Mouse (Mus musculus) left cerebral cortex, postnatal 10 days (tissue): Measurements from ENCODE around the gene Ogfr. TPM values are rescaled to one million over a fixed set of nuclear protein-coding genes. Genes with fewer than 3 reads are reported as not detected.
A peak's percentile ranks its signal among the peaks of the same experiment; 100 is the strongest.

ENCODE experiments used
- DNase-seq, 2 experiments: peaks; one replicate each; pipeline ENCODE4 v3.0.0; 2021 to 2022; ENCODE audit warnings: low spot score in 2 of 2, mixed read lengths in 1 of 2; ENCODE audit errors: extremely low spot score in 1 of 2
- intact Hi-C: fragments of 180-260 bp; cut with DNase I; formaldehyde crosslinking; loops from one replicate; pipeline ENCODE4 v1.15.1; 2025
- total RNA-seq, 2 experiments: library from RNA; stranded (reverse); gene quantifications; 2 replicates each; pipeline ENCODE4 v1.2.3; 2021

The Ogfr gene
- total RNA-seq, 2 experiments from 2014 or later: 67.3 to 77.1 TPM

- intact Hi-C loops: no loop called here
These were observed 316 bp upstream of the Ogfr start for GRCm38 (mm10) chr2:180588736-180589122.

GRCm38 (mm10) chr2:180597490-180597889 lies 8.4 kb downstream of the Ogfr start, which contains the start of gene Col9a3:
Gene Col9a3, plus strand, starts transcription at chr2:180597790.
- no peak for DNase-seq
- intact Hi-C loops: no loop called here

More at GRCm38 (mm10) chr2:180588736-180589122, 316 bp upstream of the Ogfr start:
- DNase-seq: no peak

GRCm38 (mm10) chr2:180598157-180598705 lies 9.2 kb downstream of the Ogfr start:
- intact Hi-C loops: no loop called here
- peak in 1 of 2 experiments; percentile 51 for DNase-seq

GRCm38 (mm10) chr2:180600569-180601021 lies 11.6 kb downstream of the Ogfr start:
- intact Hi-C loops: no loop called here
- DNase-seq: peak; percentile 67 to 78

- intact Hi-C loops: no loop called here
- no peak for DNase-seq
These were observed 15.7 kb downstream of the Ogfr start for GRCm38 (mm10) chr2:180604781-180605180.

GRCm38 (mm10) chr2:180610283-180610682 lies 21.2 kb downstream of the Ogfr start:
- intact Hi-C loops: no loop called here
- DNase-seq: no peak

GRCm38 (mm10) chr2:180611882-180612281 lies 22.8 kb downstream of the Ogfr start:
- intact Hi-C loops: no loop called here
- DNase-seq: no peak

GRCm38 (mm10) chr2:180641576-180642554 lies 52.8 kb downstream of the Ogfr start:
- peak in 1 of 2 experiments; percentile 34 for DNase-seq
- intact Hi-C loops: no loop called here

GRCm38 (mm10) chr2:180642555-180643260 lies 53.7 kb downstream of the Ogfr start, which contains the start of gene Tcfl5:
Gene Tcfl5, minus strand, starts transcription at chr2:180642708.
- no peak for DNase-seq
- intact Hi-C loops: no loop called here

- intact Hi-C loops: no loop called here
- DNase-seq: no peak
These were observed 54.6 kb downstream of the Ogfr start for GRCm38 (mm10) chr2:180643626-180644025.

Other genes with a start within 250 kb of the Ogfr start
- gene Slco4a1, start 133.0 kb upstream of the Ogfr start, total RNA-seq: 1 to 10 TPM; 1.5 TPM
- 10 to 100 TPM; 27.3 to 29.2 TPM for gene Ntsr1, start 89.3 kb upstream of the Ogfr start, total RNA-seq
- gene Mrgbp, start 7.9 kb upstream of the Ogfr start, total RNA-seq: 10 to 100 TPM; 18.9 to 20.1 TPM
- 10 to 100 TPM; 23.4 to 26.5 TPM for gene Col9a3, start 8.5 kb downstream of the Ogfr start, total RNA-seq
- gene Tcfl5, start 53.5 kb downstream of the Ogfr start, total RNA-seq: 1 to 10 TPM; 4.1 to 5.6 TPM
- 10 to 100 TPM; 56.0 to 56.3 TPM for gene Dido1, start 120.8 kb downstream of the Ogfr start, total RNA-seq
- 10 to 100 TPM; 62.4 to 66.6 TPM for gene Gid8, start 120.9 kb downstream of the Ogfr start, total RNA-seq
- under 1 TPM; 0.28 to 0.77 TPM for gene Slc17a9, start 136.0 kb downstream of the Ogfr start, total RNA-seq
- gene Bhlhe23, start 187.7 kb downstream of the Ogfr start, total RNA-seq: under 1 TPM; 0.30 to 0.45 TPM